Mouse (Mus musculus): ENCODE data around the gene Jak1. TPM values are rescaled to one million over a fixed set of nuclear protein-coding genes. Genes with fewer than 3 reads are reported as not detected.

The Jak1 gene
- total and polyA plus RNA-seq, 3 experiments: 37.3 to 41.9 TPM; not detected in 1

DNA sequence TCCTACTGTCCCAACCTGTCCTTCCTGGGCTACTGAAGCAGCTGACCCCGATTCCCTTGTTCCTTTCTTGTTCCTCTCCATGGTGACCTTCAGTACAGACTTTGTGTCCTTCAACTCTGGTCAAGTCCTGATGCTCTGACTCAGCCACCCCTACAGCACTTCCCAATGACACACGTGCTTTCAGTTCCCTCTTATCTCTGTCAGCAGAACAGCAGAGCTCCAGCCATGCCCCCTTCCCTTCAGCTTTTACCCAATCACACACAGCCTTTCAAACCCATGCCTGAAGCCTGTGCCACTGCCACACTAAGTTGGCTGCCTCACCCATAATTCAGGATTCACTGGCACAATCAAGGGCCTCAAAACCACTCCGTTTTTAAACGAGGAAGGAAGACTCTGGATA is 109.5 kb downstream of the Jak1 start (continued):
- TF ChIP-seq ELF1 (IDR thresholded peaks at IDR 0.05; ENCODE audit: low read depth, low read length) (no peak), ZKSCAN1 (IDR thresholded peaks at IDR 0.05; ENCODE audit: low read depth, low read length) (no peak), TCF12 (IDR thresholded peaks at IDR 0.05; ENCODE audit: low read depth, low read length) (0 out of 2 replicates have a peak, but pooled peaks have one; percentile 13), NRF1 (IDR thresholded peaks at IDR 0.05; ENCODE audit: insufficient read depth, low read depth, low read length, poor library complexity, severe bottlenecking) (no peak), ZC3H11A (IDR thresholded peaks at IDR 0.05; ENCODE audit: low read depth, low read length) (no peak), CHD1 (IDR thresholded peaks at IDR 0.05; ENCODE audit: low read depth, low read length) (no peak), GABPA (IDR thresholded peaks at IDR 0.05; ENCODE audit: low read depth, low read length) (no peak), EP300 (IDR thresholded peaks at IDR 0.05; ENCODE audit: low read depth in 1 of 2, low read length in 2 of 2) (0 out of 4 replicates have a peak, but pooled peaks of 1 of the 2 experiments have one; percentile 33), HCFC1 (IDR thresholded peaks at IDR 0.05; ENCODE audit: low read depth, low read length) (no peak), GATA1 (IDR thresholded peaks at IDR 0.05; ENCODE audit: low read depth, low read length) (peak; percentile 63)

DNA sequence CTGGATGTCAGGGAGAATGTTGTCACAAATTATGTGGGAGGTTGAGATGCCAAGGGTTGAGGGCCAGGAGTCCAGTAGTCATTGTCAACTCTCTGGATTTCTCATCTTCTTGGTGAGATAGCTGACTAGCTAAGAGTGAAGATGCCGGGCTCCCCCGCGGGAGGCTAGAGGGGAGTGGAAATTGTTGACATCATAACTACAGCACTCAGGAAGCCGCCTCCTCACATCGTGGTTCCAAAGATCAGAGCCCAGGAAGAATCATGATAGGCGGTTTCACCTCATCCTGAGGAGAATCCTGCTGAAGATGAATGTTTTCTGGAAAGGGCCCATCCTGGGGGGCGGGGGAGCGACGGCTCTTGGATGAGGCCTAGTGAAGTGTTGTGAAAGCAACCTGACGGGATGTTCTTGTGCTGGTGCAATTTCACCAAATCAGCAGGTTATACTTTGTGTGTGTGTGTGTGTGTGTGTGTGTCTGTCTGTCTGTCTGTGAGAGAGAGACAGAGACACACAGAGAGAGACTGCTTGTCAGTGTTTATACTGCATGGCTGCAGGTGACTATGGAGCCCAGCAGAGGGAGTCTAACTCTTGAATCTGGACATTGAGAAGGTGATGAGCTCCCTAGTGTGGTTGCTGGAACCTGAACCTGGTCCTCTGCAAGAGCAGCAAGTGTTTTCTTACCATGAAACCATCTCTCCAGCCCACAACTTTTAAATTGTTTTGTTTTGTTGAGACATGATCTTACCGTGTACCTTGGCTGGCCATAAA is 118.0 kb downstream of the Jak1 start:
- Histone ChIP-seq H3K27ac (ENCODE audit: control insufficient read depth, low read depth, low read length) (no peak overlapping the region), H3K9me3 (replicated peaks; ENCODE audit: insufficient read depth, low read length) (no peaks in the 10 kb centered on the region), H3K4me1 (ENCODE audit: control insufficient read depth in 1 of 2, insufficient read depth in 2 of 2, low read length in 2 of 2) (no peaks in the 10 kb centered on the region), H3K36me3 (ENCODE audit: control insufficient read depth in 1 of 2, insufficient read depth in 2 of 2, low read length in 2 of 2) (peaks cover 0 to 2% of the 10 kb centered on the region in 2 experiments; a peak in 2 of 4 replicates), H3K27me3 (ENCODE audit: control insufficient read depth in 1 of 2, insufficient read depth in 2 of 2, low read length in 2 of 2) (no peaks in the 10 kb centered on the region), H3K4me3 (ENCODE audit: control insufficient read depth in 1 of 2, insufficient read depth in 1 of 2, low read depth in 2 of 2, low read length in 2 of 2) (no peak overlapping the region), H3K79me2 (ENCODE audit: control insufficient read depth, insufficient read depth, low read length, poor library complexity) (no peaks in the 10 kb centered on the region), H3K9ac (ENCODE audit: control insufficient read depth, low read depth, low read length, poor library complexity, severe bottlenecking) (no peak overlapping the region)
- peak; percentile 68 for TF ChIP-seq SMC3 (IDR thresholded peaks at IDR 0.05; ENCODE audit: low read depth, low read length)
- TF ChIP-seq CTCF (IDR thresholded peaks at IDR 0.05 in 2 of 3, conservative IDR thresholded peaks at IDR 0.05 in 1 of 3; ENCODE audit: control insufficient read depth in 1 of 3, insufficient read depth in 1 of 3, low read depth in 2 of 3, low read length in 3 of 3, poor library complexity in 1 of 3, severe bottlenecking in 1 of 3): peak; percentile 31 to 63 (median 46); a peak in 5 of 6 replicates
- peak; percentile 51; the same call in 1 of the 2 replicates for TF ChIP-seq ZC3H11A (IDR thresholded peaks at IDR 0.05; ENCODE audit: low read depth, low read length)
- TF ChIP-seq ELF1 (IDR thresholded peaks at IDR 0.05; ENCODE audit: low read depth, low read length): no peak
- peak; percentile 43 for TF ChIP-seq RAD21 (IDR thresholded peaks at IDR 0.05; ENCODE audit: low read depth, low read length)
- peak; percentile 47 for DNase-seq (ENCODE audit: low read depth, low spot score)

DNA sequence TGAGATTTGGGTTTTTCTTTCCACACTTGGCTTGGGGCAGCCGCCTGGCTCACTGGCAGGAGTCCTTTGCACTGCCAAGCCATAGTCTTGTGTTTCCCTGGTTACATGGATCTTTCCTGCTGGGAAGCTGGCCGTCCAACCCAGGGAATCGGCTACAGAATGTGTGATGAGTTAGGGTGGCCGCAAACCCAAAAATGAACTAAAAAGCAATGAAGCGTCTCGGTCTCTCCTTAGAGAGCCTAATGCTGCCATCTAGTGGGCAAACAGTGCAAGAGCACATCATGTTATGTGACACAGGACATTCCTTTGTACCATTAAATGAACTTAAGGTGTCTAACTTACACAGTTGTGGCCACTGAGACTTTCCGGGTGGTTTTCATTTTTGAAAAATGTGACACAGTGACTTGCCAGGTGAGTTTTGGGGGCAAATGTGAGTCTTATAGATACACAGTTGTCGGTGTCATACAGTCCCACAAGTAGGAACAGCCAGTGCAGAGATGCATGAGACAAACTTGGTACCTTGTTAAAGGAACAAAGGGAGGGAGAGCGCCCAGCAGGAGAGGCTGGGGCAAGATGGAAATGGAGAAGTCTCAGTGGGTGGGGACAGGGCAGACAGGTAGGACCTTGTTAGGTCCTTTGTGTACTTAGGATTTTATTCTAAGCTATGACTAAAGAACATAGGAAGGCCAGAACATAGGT is 118.9 kb downstream of the Jak1 start:
- H3K79me2 ChIP-seq (ENCODE audit: control insufficient read depth, insufficient read depth, low read length, poor library complexity): no peaks in the 10 kb centered on the region
- no peak for TF ChIP-seq ZKSCAN1 (IDR thresholded peaks at IDR 0.05; ENCODE audit: low read depth, low read length)
- TF ChIP-seq MAZ (IDR thresholded peaks at IDR 0.05; ENCODE audit: low read depth, low read length): peak; percentile 38; the same call in 1 of the 2 replicates
- TF ChIP-seq MXI1 (IDR thresholded peaks at IDR 0.05; ENCODE audit: low read depth, low read length): no peak
- no peak for TF ChIP-seq CHD1 (IDR thresholded peaks at IDR 0.05; ENCODE audit: low read depth, low read length)
- peak; percentile 80 for TF ChIP-seq ZC3H11A (IDR thresholded peaks at IDR 0.05; ENCODE audit: low read depth, low read length)
- no peak for TF ChIP-seq JUND (IDR thresholded peaks at IDR 0.05; ENCODE audit: low read depth, low read length)
- TF ChIP-seq CTCF (IDR thresholded peaks at IDR 0.05 in 2 of 3, conservative IDR thresholded peaks at IDR 0.05 in 1 of 3; ENCODE audit: control insufficient read depth in 1 of 3, insufficient read depth in 1 of 3, low read depth in 2 of 3, low read length in 3 of 3, poor library complexity in 1 of 3, severe bottlenecking in 1 of 3): peak; percentile 65 to 89 (median 82)
- peak; percentile 90 for TF ChIP-seq RAD21 (IDR thresholded peaks at IDR 0.05; ENCODE audit: low read depth, low read length)
- no peak for TF ChIP-seq UBTF (IDR thresholded peaks at IDR 0.05; ENCODE audit: borderline replicate concordance, insufficient read depth, low read depth, low read length)
- peak; percentile 89 for TF ChIP-seq SMC3 (IDR thresholded peaks at IDR 0.05; ENCODE audit: low read depth, low read length)
- no peak for TF ChIP-seq TAL1 (IDR thresholded peaks at IDR 0.05; ENCODE audit: low read length)
- no peak overlapping the region for H3K27ac ChIP-seq (ENCODE audit: control insufficient read depth, low read depth, low read length)
- H3K9ac ChIP-seq (ENCODE audit: control insufficient read depth, low read depth, low read length, poor library complexity, severe bottlenecking): no peak overlapping the region
- H3K4me1 ChIP-seq (ENCODE audit: control insufficient read depth in 1 of 2, insufficient read depth in 2 of 2, low read length in 2 of 2): no peaks in the 10 kb centered on the region
- DNase-seq (ENCODE audit: low read depth, low spot score): peak; percentile 77
- no peaks in the 10 kb centered on the region for H3K9me3 ChIP-seq (replicated peaks; ENCODE audit: insufficient read depth, low read length)
- H3K4me3 ChIP-seq (ENCODE audit: control insufficient read depth in 1 of 2, insufficient read depth in 1 of 2, low read depth in 2 of 2, low read length in 2 of 2): no peak overlapping the region
- peaks cover 0 to 2% of the 10 kb centered on the region in 2 experiments; a peak in 2 of 4 replicates for H3K36me3 ChIP-seq (ENCODE audit: control insufficient read depth in 1 of 2, insufficient read depth in 2 of 2, low read length in 2 of 2)
- no peaks in the 10 kb centered on the region for H3K27me3 ChIP-seq (ENCODE audit: control insufficient read depth in 1 of 2, insufficient read depth in 2 of 2, low read length in 2 of 2)
